Mouse (Mus musculus): ENCODE data around the gene Esp1.
"Not testable (repeated sequence)": the region's sequence is repeated elsewhere in the genome, so short reads cannot be mapped to it uniquely, and the experiment has no call there.

Gene Esp1

DNA sequence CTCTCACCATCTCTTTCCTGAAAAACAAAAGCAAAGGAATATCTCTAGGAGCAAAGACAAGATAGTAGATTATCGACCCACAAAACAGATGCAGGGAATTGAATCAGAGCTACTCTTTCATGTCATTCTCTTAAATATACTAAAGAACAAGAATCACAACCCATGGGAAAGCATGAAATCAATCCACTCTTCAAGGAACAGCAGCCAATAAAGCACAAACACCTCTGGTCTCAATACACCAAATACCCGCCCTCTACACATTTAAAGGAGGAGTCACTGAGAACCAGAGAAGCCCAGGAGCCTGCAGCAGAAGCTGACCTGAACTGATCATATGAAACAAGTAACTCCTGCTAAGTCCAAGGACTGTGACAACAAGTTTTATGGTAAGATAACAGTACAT, at the start of gene Esp1:
Gene Esp1 (plus strand): TSS at position 301 of the 400 bp plus-strand sequence.
- no peak for DNase-seq (ENCODE audit: low spot score in 2 of 2)

DNA sequence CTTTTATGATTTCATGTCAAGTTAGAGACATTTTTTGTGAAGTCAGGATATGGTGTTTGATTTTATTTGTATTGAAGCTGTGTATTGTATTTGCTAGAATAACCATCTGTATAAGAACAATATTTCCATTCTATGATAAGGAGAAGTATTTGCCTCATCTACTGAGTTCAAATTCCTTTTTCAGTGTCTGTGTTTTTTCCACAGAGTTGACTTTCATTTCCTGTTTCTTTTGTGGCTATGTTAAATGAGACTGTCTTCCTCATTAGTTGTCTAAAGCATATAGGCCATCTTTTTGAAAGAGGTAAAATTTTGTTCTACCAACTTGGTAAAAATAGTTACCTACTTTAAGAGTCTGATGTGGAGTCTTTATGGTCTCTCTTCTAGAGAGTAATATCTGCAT, 10.6 kb upstream of the Esp1 start:
- no peak for DNase-seq (ENCODE audit: low spot score in 2 of 2)

GRCm38 (mm10) chr17:40717055-40717454, 9.9 kb upstream of the Esp1 start:
- not testable (repeated sequence) for DNase-seq (ENCODE audit: low spot score in 2 of 2)

- DNase-seq (ENCODE audit: low spot score in 2 of 2): no peak
These were observed 4.4 kb downstream of the Esp1 start for GRCm38 (mm10) chr17:40731296-40731695.

- DNase-seq (ENCODE audit: low spot score in 2 of 2): no peak
These were observed 4.8 kb downstream of the Esp1 start for GRCm38 (mm10) chr17:40731724-40732123.

- DNase-seq (ENCODE audit: low spot score in 2 of 2): no peak
These were observed 36.7 kb downstream of the Esp1 start for GRCm38 (mm10) chr17:40763662-40764061.

- DNase-seq (ENCODE audit: low spot score in 2 of 2): no peak
These were observed 40.2 kb downstream of the Esp1 start for GRCm38 (mm10) chr17:40767120-40767519.
